Mouse (Mus musculus) ZHBTc4 (cell line): ENCODE results near the gene Atp5d.

ENCODE experiments used
- DNase-seq: peaks from one replicate; pipeline ENCODE4 v3.0.0-alpha.2; 2011; ENCODE audit warnings: low read depth, low spot score

Gene Atp5d

GRCm38 (mm10) chr10:80138553-80139438, at the start of gene Atp5d:
Gene Atp5d (plus strand): TSS chr10:80138632.
- DNase-seq: peak; percentile 74

GRCm38 (mm10) chr10:80089146-80089545, 49.3 kb upstream of the Atp5d start:
- peak; percentile 38 for DNase-seq

GRCm38 (mm10) chr10:80091527-80091926, 46.9 kb upstream of the Atp5d start:
- DNase-seq: no peak

GRCm38 (mm10) chr10:80092690-80093089, 45.7 kb upstream of the Atp5d start:
- DNase-seq: no peak

- DNase-seq: no peak
These were observed 44.3 kb upstream of the Atp5d start for GRCm38 (mm10) chr10:80094085-80094484.

- DNase-seq: no peak
These were observed 43.7 kb upstream of the Atp5d start for GRCm38 (mm10) chr10:80094684-80095083.

GRCm38 (mm10) chr10:80095547-80095946, 42.9 kb upstream of the Atp5d start:
- DNase-seq: no peak

- DNase-seq: peak; percentile 53
These were observed 41.2 kb upstream of the Atp5d start for GRCm38 (mm10) chr10:80097275-80097674.

- no peak for DNase-seq
These were observed 39.8 kb upstream of the Atp5d start for GRCm38 (mm10) chr10:80098630-80099029.

- peak; percentile 61 for DNase-seq
These were observed 37.5 kb upstream of the Atp5d start for GRCm38 (mm10) chr10:80100982-80101381.

GRCm38 (mm10) chr10:80102216-80102915, 36.1 kb upstream of the Atp5d start:
- DNase-seq: peak; percentile 91

- no peak for DNase-seq
These were observed 35.4 kb upstream of the Atp5d start for GRCm38 (mm10) chr10:80103032-80103431.

- no peak for DNase-seq
These were observed 34.3 kb upstream of the Atp5d start for GRCm38 (mm10) chr10:80104181-80104580.

GRCm38 (mm10) chr10:80105460-80105859, 33.0 kb upstream of the Atp5d start, which contains the start of gene Sbno2:
Gene Sbno2 (minus strand): TSS chr10:80105571.
- DNase-seq: no peak

- no peak for DNase-seq
These were observed 32.5 kb upstream of the Atp5d start for GRCm38 (mm10) chr10:80105926-80106325.

GRCm38 (mm10) chr10:80107678-80108077, 30.8 kb upstream of the Atp5d start:
- no peak for DNase-seq

- DNase-seq: peak; percentile 96
These were observed 23.8 kb upstream of the Atp5d start for GRCm38 (mm10) chr10:80114341-80115284.

GRCm38 (mm10) chr10:80115290-80115943, 23.0 kb upstream of the Atp5d start, which contains the start of gene Stk11:
Gene Stk11 (plus strand): TSS chr10:80115803.
- DNase-seq: peak; percentile 100

- no peak for DNase-seq
These were observed 22.5 kb upstream of the Atp5d start for GRCm38 (mm10) chr10:80115944-80116335.

GRCm38 (mm10) chr10:80116563-80116926, 21.9 kb upstream of the Atp5d start:
- no peak for DNase-seq
